Mouse (Mus musculus) kidney, embryonic 16.5 days (tissue): ENCODE data around the gene Mfsd4b3. TPM values are rescaled to one million over a fixed set of nuclear protein-coding genes. Genes with fewer than 3 reads are reported as not detected.

Source experiments
- ATAC-seq: fragments of 200-750 bp; cut with Nextera tagmentation; 2 replicates; pipeline ENCODE4 v1.8.0; 2017; ENCODE audit warnings: moderate TSS enrichment; ENCODE audit not compliant: low FRiP score, low TSS enrichment
- H3K27ac ChIP-seq: fragments of 300-500 bp; sonication (generic); 2 replicates; pipeline ENCODE4 v1.5.1; 2014; ENCODE audit warnings: low read length
- H3K27me3 ChIP-seq: fragments of 300-500 bp; sonication (generic); 2 replicates; pipeline ENCODE4 v1.6.1; 2014; ENCODE audit warnings: low read length, control low read depth, mixed read lengths; ENCODE audit not compliant: insufficient read depth
- H3K36me3 ChIP-seq: fragments of 300-500 bp; sonication (generic); 2 replicates; pipeline ENCODE4 v1.6.1; 2014; ENCODE audit warnings: low read length, control low read depth, mixed read lengths; ENCODE audit not compliant: insufficient read depth
- H3K4me1 ChIP-seq: fragments of 300-500 bp; sonication (generic); 2 replicates; pipeline ENCODE4 v1.6.1; 2014; ENCODE audit warnings: low read length, control low read depth, mixed read lengths; ENCODE audit not compliant: insufficient read depth
- H3K4me2 ChIP-seq: fragments of 300-500 bp; sonication (generic); replicated peaks from 2 replicates; pipeline ENCODE4 v1.6.1; 2014; ENCODE audit warnings: low read depth, low read length
- H3K4me3 ChIP-seq: fragments of 300-500 bp; sonication (generic); 2 replicates; pipeline ENCODE4 v1.5.1; 2014; ENCODE audit warnings: mild to moderate bottlenecking, low read length
- H3K9ac ChIP-seq: fragments of 300-500 bp; sonication (generic); replicated peaks from 2 replicates; pipeline ENCODE4 v1.6.1; 2014; ENCODE audit warnings: low read length
- H3K9me3 ChIP-seq: fragments of 300-500 bp; sonication (generic); 2 replicates; pipeline ENCODE4 v1.6.1; 2016; ENCODE audit warnings: low read length, control low read depth
- WGBS: fragments of 180-500 bp; shearing (Covaris S2); extraction: QIAGEN DNeasy Blood & Tissue Kit; methylation state at CpG from one replicate; pipeline ENCODE4 v1.1.7; 2014; 5-methylcytosine and 5-hydroxymethylcytosine counted together
- polyA plus RNA-seq: library from polyadenylated mRNA; unstranded; fragments of >200 nt; fragmentation: Nextera tagmentation; extraction: Ambion mirVana; gene quantifications from 2 replicates; pipeline ENCODE4 v1.2.1, GENCODE M21; 2015

Mfsd4b3 gene
- polyA plus RNA-seq, 1 experiment from 2014 or later: 4.0 TPM

DNA sequence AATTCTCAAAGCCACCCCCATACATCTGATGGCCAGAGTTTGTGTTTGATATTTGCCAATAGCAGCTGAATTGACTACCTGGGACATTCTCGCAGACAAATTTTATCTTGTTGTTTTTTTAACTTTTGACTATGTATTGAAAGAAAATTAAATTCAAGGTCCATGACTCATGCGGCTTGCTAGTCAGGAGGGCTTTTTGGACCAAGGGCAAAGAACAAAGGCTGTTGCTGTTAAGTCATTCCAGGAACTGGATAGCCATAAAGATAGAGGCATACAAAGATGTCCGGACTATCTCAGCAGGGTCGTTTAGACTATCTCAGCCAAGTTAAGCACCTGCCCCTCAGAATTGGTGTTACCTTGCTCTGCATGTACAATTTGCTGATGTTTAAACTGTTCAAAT, 17.4 kb upstream of the Mfsd4b3 start:
- WGBS: 92% methylated on average over 4 of the region's 4 CpGs
- Histone ChIP-seq H3K27me3 (no peaks in the 10 kb centered on the region), H3K4me3 (no peak overlapping the region), H3K9me3 (peaks cover 14% of the 10 kb centered on the region), H3K36me3 (peaks cover 4% of the 10 kb centered on the region; the same call in 1 of the 2 replicates), H3K9ac (no peak overlapping the region), H3K4me2 (no peak overlapping the region), H3K27ac (no peak overlapping the region), H3K4me1 (no peaks in the 10 kb centered on the region)
- ATAC-seq: no peak

DNA sequence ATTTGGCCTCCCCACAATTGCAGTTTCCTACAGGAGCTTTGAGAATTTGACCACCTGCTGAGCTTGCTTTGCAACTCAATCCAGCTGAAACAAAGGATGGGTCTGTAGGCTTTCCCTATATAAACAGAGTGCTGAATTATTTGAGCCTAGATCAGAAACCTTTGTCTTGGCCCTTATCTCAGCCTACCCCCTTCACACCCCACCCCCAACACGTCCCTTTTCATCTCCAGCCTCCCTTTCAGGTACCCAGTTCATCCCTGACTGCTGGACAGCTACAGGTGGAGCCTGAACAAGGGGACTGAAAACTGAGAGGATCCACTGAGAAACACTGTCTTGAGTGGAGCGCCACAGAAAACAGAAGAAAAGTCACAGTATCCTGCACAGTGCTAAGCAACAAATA, 15.8 kb upstream of the Mfsd4b3 start:
- Histone ChIP-seq H3K4me2 (no peak overlapping the region), H3K36me3 (peaks cover 4% of the 10 kb centered on the region; the same call in 1 of the 2 replicates), H3K4me3 (no peak overlapping the region), H3K9me3 (peaks cover 14% of the 10 kb centered on the region), H3K27ac (no peak overlapping the region), H3K9ac (no peak overlapping the region), H3K27me3 (no peaks in the 10 kb centered on the region), H3K4me1 (no peaks in the 10 kb centered on the region)
- 58% methylated on average over 2 of the region's 2 CpGs for WGBS
- ATAC-seq: no peak

DNA sequence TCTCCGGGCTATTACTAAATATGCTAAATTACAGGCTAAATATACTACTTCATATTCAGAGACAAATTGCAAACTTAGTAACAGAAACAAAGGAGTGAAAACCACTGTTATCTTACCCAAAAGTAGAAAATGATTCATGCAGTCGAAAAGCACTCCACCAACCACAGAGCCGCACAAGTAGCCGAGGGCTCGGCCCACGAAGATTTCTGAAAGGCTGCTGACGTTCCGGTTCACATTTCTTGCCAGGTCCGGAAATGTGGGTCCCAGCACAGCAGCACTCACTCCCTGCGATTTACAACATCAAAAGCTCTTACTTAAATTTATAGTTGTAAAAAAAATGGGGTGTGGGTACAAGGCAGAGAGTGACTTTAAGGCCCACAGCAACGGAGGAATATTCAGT, 15.0 kb upstream of the Mfsd4b3 start:
- Histone ChIP-seq H3K9ac (no peak overlapping the region), H3K4me3 (no peak overlapping the region), H3K9me3 (peaks cover 14% of the 10 kb centered on the region), H3K36me3 (peaks cover 4% of the 10 kb centered on the region; the same call in 1 of the 2 replicates), H3K27me3 (no peaks in the 10 kb centered on the region), H3K27ac (no peak overlapping the region), H3K4me2 (no peak overlapping the region), H3K4me1 (no peaks in the 10 kb centered on the region)
- 31% methylated on average over 11 of the region's 11 CpGs for WGBS
- ATAC-seq: no peak

DNA sequence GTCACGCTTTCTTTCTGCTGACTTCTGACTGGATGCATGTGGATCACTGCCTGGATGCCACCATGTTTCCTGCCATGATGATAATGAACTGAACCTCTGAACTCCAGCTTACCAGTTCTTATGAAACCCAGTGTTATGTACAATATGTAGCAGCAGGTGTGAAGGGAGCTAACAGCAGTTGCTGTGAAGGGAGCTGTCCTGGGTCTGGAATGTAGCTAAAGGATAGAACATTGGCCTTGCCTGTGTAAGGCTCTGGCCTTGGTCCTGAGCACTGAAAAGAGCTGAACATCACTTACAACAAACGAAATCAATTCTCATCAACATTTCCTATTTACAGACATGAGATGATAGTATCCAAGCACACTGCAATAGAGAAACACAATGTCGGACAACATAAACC, 7.6 kb upstream of the Mfsd4b3 start:
- H3K4me3 ChIP-seq: no peak overlapping the region
- H3K9ac ChIP-seq: no peak overlapping the region
- H3K36me3 ChIP-seq: no peaks in the 10 kb centered on the region
- H3K9me3 ChIP-seq: no peaks in the 10 kb centered on the region
- H3K27ac ChIP-seq: no peak overlapping the region
- no peaks in the 10 kb centered on the region for H3K4me1 ChIP-seq
- no peak for ATAC-seq
- WGBS: 84% methylated on average over 3 of the region's 3 CpGs
- no peak overlapping the region for H3K4me2 ChIP-seq
- H3K27me3 ChIP-seq: no peaks in the 10 kb centered on the region

DNA sequence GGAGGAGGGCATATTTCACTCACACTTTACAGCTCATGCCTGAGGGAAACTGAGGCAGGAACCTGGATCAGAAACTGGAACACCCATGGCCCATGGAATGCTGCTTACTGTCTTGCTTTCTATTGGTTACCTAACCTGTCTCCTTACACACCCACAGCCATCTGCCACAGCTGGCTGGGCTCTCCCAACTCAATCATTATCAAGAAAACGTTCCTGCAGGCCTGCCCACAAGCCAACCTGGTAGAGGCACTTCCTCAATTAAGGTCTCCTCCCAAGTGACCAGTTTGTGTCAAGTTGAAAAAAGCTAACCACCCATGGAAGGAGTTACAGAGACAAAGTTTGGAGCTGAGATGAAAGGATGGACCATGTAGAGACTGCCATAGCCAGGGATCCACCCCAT, 2.0 kb upstream of the Mfsd4b3 start:
- no peak for ATAC-seq
- Histone ChIP-seq H3K36me3 (no peaks in the 10 kb centered on the region), H3K27me3 (no peaks in the 10 kb centered on the region; the same call in 1 of the 2 replicates), H3K27ac (no peak overlapping the region), H3K4me1 (peaks cover 5% of the 10 kb centered on the region; the same call in 1 of the 2 replicates), H3K4me3 (no peak overlapping the region), H3K9ac (no peak overlapping the region), H3K4me2 (no peak overlapping the region), H3K9me3 (no peaks in the 10 kb centered on the region)
- 27% methylated on average over 1 of the region's 1 CpGs for WGBS

DNA sequence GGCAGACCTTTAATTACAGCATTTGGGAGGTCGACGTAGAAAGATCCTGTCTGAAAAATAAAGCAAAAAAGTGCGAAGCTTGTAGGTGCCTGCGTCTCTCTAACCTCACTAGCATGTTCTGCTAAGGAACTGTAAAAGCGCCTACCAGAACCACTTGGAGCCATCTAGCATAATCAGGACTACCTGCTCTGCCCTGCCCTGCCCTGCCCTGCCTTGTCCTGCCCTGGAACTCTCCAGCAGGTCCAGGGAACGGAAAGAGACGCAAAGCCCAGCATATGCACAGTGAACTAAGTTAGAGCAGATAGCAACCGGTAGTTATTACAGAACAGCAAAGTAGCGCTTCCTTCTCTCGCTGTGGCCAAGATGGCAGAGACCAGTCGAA, 479 bp upstream of the Mfsd4b3 start:
- Histone ChIP-seq H3K27ac (no peak overlapping the region), H3K4me3 (no peak overlapping the region)
- 41% methylated on average over 11 of the region's 11 CpGs for WGBS

DNA sequence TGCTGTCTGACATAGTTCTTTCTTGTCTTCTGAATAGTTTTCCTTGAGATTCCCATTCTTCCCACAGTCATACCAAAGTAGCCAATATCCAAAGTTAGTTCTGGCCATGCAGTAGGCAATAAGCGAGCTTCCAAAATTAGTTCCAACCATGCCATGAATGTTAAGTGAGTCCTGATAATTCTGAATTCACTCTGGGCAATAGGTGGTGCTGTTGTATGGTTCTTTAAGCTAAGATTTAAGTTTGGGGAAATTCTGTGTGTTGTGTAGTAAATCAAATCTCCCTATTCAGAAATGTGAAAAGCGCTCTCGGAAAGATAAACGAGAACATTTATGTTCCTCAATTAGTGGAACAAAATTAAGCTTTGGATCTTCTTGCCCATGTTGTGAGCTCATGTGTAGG, 1.7 kb downstream of the Mfsd4b3 start:
- Histone ChIP-seq H3K27me3 (no peaks in the 10 kb centered on the region; the same call in 1 of the 2 replicates), H3K27ac (no peak overlapping the region), H3K9ac (no peak overlapping the region), H3K4me1 (peaks cover 5% of the 10 kb centered on the region; the same call in 1 of the 2 replicates), H3K4me2 (no peak overlapping the region), H3K4me3 (no peak overlapping the region), H3K36me3 (no peaks in the 10 kb centered on the region), H3K9me3 (no peaks in the 10 kb centered on the region)
- 56% methylated on average over 4 of the region's 4 CpGs for WGBS
- no peak for ATAC-seq

More for the DNA sequence above, 479 bp upstream of the Mfsd4b3 start:
- H3K9me3 ChIP-seq: no peaks in the 10 kb centered on the region
- H3K4me1 ChIP-seq: peaks cover 5% of the 10 kb centered on the region; the same call in 1 of the 2 replicates
- H3K9ac ChIP-seq: no peak overlapping the region; the same call in 1 of the 2 replicates
- ATAC-seq: peak; percentile 49; the same call in 1 of the 2 replicates
- H3K27me3 ChIP-seq: no peaks in the 10 kb centered on the region; the same call in 1 of the 2 replicates
- no peaks in the 10 kb centered on the region for H3K36me3 ChIP-seq
- H3K4me2 ChIP-seq: peak overlapping the region; percentile 92; the same call in 1 of the 2 replicates

DNA sequence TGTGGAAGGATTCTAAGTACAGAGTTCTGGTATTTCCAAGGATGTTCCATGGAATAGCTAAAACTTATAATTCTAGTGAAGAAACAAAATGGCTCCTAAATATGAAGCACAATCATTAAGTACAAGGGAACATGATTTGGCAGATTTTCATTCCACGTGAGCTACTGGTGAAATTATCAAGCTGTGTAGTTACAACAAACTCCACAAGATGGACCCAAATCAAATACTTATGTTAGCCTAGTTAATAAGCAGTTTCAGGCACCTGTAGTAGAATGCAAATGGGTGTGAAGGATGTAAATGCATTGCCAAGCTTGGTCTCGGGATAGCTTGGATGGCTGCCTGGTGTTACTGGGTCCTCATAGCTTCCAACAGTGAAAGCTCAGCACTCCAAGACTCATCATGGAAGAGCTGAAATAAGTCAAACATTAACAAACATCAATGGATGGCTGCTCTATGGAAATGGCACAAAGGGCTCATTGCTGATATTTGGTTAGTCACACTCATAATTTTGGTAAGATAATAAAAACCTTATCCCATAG, 3.5 kb downstream of the Mfsd4b3 start:
- Histone ChIP-seq H3K36me3 (no peaks in the 10 kb centered on the region), H3K4me3 (no peak overlapping the region), H3K27ac (no peak overlapping the region), H3K4me2 (no peak overlapping the region), H3K27me3 (no peaks in the 10 kb centered on the region; the same call in 1 of the 2 replicates), H3K4me1 (peaks cover 5% of the 10 kb centered on the region; the same call in 1 of the 2 replicates), H3K9me3 (no peaks in the 10 kb centered on the region), H3K9ac (no peak overlapping the region)
- WGBS: 62% methylated on average over 2 of the region's 2 CpGs
- ATAC-seq: no peak

DNA sequence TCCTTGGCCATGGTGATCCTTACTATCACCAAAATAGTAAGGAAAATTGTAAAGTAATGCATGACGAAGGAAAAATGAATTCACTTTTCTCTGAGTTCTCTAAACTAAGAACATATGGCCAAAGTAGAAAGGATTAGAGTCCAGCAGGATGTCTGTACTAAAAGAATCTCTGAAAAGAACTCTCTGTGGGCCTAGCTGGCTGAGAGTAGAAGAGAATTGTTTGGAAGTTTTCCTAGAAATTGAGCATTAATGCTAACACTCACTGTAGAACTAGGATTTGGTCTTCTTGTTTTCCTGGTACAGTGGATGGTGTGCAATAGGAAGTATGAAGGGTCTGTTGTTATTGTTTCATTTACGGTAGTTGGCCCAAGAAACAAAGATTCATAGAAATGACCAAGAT, 4.8 kb downstream of the Mfsd4b3 start:
- no peak for ATAC-seq
- Histone ChIP-seq H3K4me3 (no peak overlapping the region), H3K27me3 (no peaks in the 10 kb centered on the region; the same call in 1 of the 2 replicates), H3K36me3 (no peaks in the 10 kb centered on the region), H3K4me2 (no peak overlapping the region), H3K9me3 (no peaks in the 10 kb centered on the region), H3K9ac (no peak overlapping the region), H3K4me1 (0 out of 2 replicates have a peak, but pooled peaks cover 2% of the 10 kb centered on the region), H3K27ac (no peak overlapping the region)
- WGBS: 85% methylated on average over 2 of the region's 2 CpGs

DNA sequence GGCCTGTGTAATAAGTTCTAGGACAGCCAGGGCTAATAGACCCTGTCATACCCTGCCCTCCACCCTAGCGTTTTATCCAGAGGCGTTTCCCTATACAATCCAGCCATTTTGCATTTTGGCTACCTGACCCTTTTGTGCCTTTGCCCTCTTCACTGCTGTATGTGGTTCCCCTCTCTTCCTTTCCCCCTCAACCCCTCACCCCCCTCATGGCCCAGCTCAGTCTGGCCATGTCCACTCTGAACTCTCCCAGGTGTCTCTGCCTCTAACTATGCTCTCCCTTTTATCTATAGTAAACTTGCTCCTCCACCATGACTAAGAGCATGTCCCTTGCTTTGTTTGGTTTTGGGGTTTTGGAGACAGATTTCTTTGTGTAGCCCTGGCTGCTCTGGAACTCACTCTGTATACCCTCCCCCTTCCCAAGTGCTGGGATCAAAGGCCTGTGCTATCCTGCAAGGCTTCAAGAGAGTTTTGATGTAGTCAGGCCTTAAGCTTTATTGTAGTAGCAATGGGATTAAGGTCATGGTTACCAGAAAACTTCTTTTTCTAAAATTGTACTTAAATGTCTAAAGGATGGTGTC, 10.5 kb downstream of the Mfsd4b3 start:
- Histone ChIP-seq H3K27ac (no peak overlapping the region), H3K9me3 (no peaks in the 10 kb centered on the region), H3K36me3 (no peaks in the 10 kb centered on the region), H3K9ac (no peak overlapping the region), H3K27me3 (no peaks in the 10 kb centered on the region), H3K4me3 (no peak overlapping the region), H3K4me1 (no peaks in the 10 kb centered on the region), H3K4me2 (no peak overlapping the region)
- no peak for ATAC-seq
- 97% methylated on average over 2 of the region's 2 CpGs for WGBS
